Mouse (Mus musculus) heart, postnatal 0 days (tissue): ENCODE results near the gene Aen. TPM values are rescaled to one million over a fixed set of nuclear protein-coding genes. Genes with fewer than 3 reads are reported as not detected.

ENCODE experiments used
- ATAC-seq: fragments of 200-750 bp; cut with Nextera tagmentation; 2 replicates; pipeline ENCODE4 v1.8.0; 2017; ENCODE audit warnings: low read depth, moderate number of reproducible peaks, moderate library complexity; ENCODE audit not compliant: insufficient read depth
- DNase-seq: peaks from one replicate; pipeline ENCODE4 v3.0.0-alpha.2; 2016; ENCODE audit warnings: low spot score
- H3K27ac ChIP-seq: fragments of 300-500 bp; sonication (generic); 2 replicates; pipeline ENCODE4 v1.5.1; 2014; ENCODE audit warnings: low read depth, mild to moderate bottlenecking
- H3K27me3 ChIP-seq: fragments of 300-500 bp; sonication (generic); 2 replicates; pipeline ENCODE4 v1.6.1; 2014; ENCODE audit warnings: low read length, mixed read lengths; ENCODE audit not compliant: control insufficient read depth, insufficient read depth
- H3K36me3 ChIP-seq: fragments of 300-500 bp; sonication (generic); replicated peaks from 2 replicates; pipeline ENCODE4 v1.6.1; 2014; ENCODE audit warnings: low read length, mixed read lengths; ENCODE audit not compliant: control insufficient read depth, insufficient read depth
- H3K4me1 ChIP-seq: fragments of 300-500 bp; sonication (generic); 2 replicates; pipeline ENCODE4 v1.6.1; 2014; ENCODE audit warnings: antibody characterized with exemption; ENCODE audit not compliant: control insufficient read depth, insufficient read depth
- H3K4me2 ChIP-seq: fragments of 300-500 bp; sonication (generic); 2 replicates; pipeline ENCODE4 v1.6.1; 2014; ENCODE audit warnings: low read depth, mild to moderate bottlenecking, low read length, moderate library complexity
- H3K4me3 ChIP-seq: fragments of 300-500 bp; sonication (generic); 2 replicates; pipeline ENCODE4 v1.5.1; 2014; ENCODE audit warnings: low read depth, low read length
- H3K9ac ChIP-seq: fragments of 300-500 bp; sonication (generic); replicated peaks from 2 replicates; pipeline ENCODE4 v1.6.1; 2014; ENCODE audit warnings: low read depth, low read length, mixed read lengths
- H3K9me3 ChIP-seq: fragments of 300-500 bp; sonication (generic); replicated peaks from 2 replicates; pipeline ENCODE4 v1.6.1; 2016; ENCODE audit warnings: low read length; ENCODE audit not compliant: control insufficient read depth
- CTCF ChIP-seq: IDR thresholded peaks from 2 replicates; pipeline ENCODE4 v1.5.1; 2016; ENCODE audit warnings: antibody characterized with exemption, control low read depth, low read depth
- EP300 ChIP-seq: IDR thresholded peaks from 2 replicates; pipeline ENCODE4 v1.6.1; 2016; ENCODE audit warnings: antibody characterized with exemption, low read depth
- WGBS: fragments of 180-500 bp; shearing (Covaris S2); extraction: QIAGEN DNeasy Blood & Tissue Kit; methylation state at CpG from one replicate; pipeline ENCODE4 v1.1.7; 2014; 5-methylcytosine and 5-hydroxymethylcytosine counted together
- polyA plus RNA-seq: library from polyadenylated mRNA; unstranded; fragments of >200 nt; fragmentation: Nextera tagmentation; extraction: Ambion mirVana; gene quantifications from 2 replicates; pipeline ENCODE4 v1.2.1, GENCODE M21; 2015
- total RNA-seq: library from RNA; depleted of rRNA; stranded (reverse); fragments of >200 nt; gene quantifications from 2 replicates; pipeline ENCODE4 v1.2.3, GENCODE M21; 2014; ENCODE audit warnings: low replicate concordance; rRNA removed

Aen gene
- total RNA-seq (18.4 and 22.9 TPM in 2 replicates), polyA plus RNA-seq (28.7 and 31.3 TPM in 2 replicates)

GRCm38 (mm10) chr7:78895653-78896333, at the start of gene Aen:
TSS of gene Aen (plus strand) at chr7:78895854.
- peak within 1 kb of the TSS; percentile 86 for H3K9ac ChIP-seq
- H3K4me2 ChIP-seq, result peak within 1 kb of the TSS; percentile 88
- H3K27me3 ChIP-seq, result no peaks in the 10 kb centered on the region
- no peak for TF ChIP-seq CTCF
- no peak for TF ChIP-seq EP300
- H3K36me3 ChIP-seq, result no peaks in the 10 kb centered on the region
- H3K4me3 ChIP-seq, result peak within 1 kb of the TSS; percentile 97
- peak within 1 kb of the TSS; percentile 61; the same call in 1 of the 2 replicates for H3K27ac ChIP-seq
- 3% methylated on average over 53 of the region's 53 CpGs for WGBS
- ATAC-seq, result peak; percentile 99
- DNase-seq, result peak; percentile 97
- no peaks in the 10 kb centered on the region for H3K9me3 ChIP-seq
- peaks cover 9% of the 10 kb centered on the region for H3K4me1 ChIP-seq

DNA sequence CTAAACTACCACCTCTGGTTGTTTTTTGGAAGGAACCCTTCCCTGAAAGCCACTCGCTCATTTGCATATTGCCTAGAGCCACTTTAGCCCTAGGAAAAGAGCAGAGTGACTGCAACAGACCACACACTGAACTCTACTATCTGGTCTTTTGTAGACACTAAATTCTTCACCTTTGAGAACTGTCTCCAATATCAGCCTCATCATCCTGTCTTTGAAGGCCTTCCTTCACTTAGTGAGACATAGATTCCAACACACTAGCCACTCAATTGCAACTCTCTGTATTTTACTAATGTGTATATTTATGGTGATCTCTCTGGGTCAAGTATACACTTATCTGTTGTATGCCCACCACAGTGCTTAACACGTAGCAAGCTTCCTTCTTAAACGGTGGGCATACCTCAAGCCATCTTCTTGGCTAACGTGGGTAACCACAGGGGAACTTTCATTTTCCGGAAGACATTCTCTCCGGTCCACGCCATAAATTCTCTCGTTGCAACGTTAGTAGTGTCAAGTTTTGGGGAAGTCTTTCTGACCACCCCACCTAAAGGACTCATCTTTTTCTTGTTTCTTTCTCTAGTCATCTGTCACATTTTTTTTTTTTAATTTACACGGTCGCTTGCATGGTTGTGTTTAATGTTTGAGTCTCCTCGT, 49.5 kb upstream of the Aen start:
- DNase-seq (no peak), ATAC-seq (no peak)
- H3K27me3 ChIP-seq, result no peaks in the 10 kb centered on the region
- peak overlapping the region; percentile 69; the same call in 1 of the 2 replicates for H3K27ac ChIP-seq
- peak overlapping the region; percentile 81 for H3K4me2 ChIP-seq
- TF ChIP-seq EP300 (no peak), CTCF (no peak)
- 39% methylated on average over 12 of the region's 12 CpGs for WGBS
- H3K4me3 ChIP-seq, result peak overlapping the region; percentile 97
- peaks cover 13% of the 10 kb centered on the region for H3K4me1 ChIP-seq
- peak overlapping the region; percentile 84 for H3K9ac ChIP-seq
- no peaks in the 10 kb centered on the region for H3K9me3 ChIP-seq
- H3K36me3 ChIP-seq, result peaks cover 23% of the 10 kb centered on the region

GRCm38 (mm10) chr7:78846737-78847434, 48.8 kb upstream of the Aen start, which contains the start of gene Det1:
TSS of gene Det1 (minus strand) at chr7:78847263.
- WGBS, result under 1% methylated on average over 54 of the region's 54 CpGs
- peak; percentile 91 for ATAC-seq
- H3K9me3 ChIP-seq, result no peaks in the 10 kb centered on the region
- H3K27me3 ChIP-seq, result no peaks in the 10 kb centered on the region
- peak within 1 kb of the TSS; percentile 69 for H3K27ac ChIP-seq
- H3K4me3 ChIP-seq, result peak within 1 kb of the TSS; percentile 97
- peaks cover 22% of the 10 kb centered on the region for H3K36me3 ChIP-seq
- H3K4me2 ChIP-seq, result peak within 1 kb of the TSS; percentile 81
- no peak for TF ChIP-seq EP300
- peak; percentile 91 for TF ChIP-seq CTCF
- H3K4me1 ChIP-seq, result peaks cover 11% of the 10 kb centered on the region
- H3K9ac ChIP-seq, result peak within 1 kb of the TSS; percentile 84
- peak; percentile 89 for DNase-seq

GRCm38 (mm10) chr7:78854051-78854450, 41.6 kb upstream of the Aen start:
- no peak for ATAC-seq

DNA sequence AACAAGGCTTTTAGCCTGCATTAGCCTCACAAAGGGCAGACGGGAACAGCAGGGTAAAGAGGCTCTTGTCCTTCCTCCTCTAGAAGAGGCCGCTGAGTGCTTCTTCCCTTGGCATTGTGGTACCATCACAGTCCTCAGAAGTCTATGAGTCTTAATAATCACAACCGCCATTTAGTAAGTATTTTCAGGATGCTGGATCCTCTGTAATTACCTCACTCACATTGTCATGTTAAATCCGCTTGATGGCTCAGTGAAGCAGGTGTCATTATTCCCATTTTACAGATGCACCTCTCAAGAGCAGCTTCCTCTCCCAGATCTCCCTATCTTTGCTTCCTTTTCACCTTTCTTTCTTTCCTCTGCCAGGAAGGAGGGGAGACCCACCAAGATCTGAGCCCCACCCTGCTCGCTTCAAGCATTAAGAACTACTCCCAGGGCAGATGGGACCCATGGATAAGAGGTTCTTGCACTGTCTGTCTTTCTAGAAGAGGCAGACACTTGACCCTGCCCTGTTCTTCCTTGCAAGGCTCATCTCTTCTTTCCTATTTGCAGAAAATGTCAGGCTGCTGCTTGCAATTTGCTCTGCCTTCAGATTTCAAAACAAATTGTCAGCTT, 40.5 kb upstream of the Aen start:
- DNase-seq (no peak), ATAC-seq (no peak)
- Histone ChIP-seq H3K9me3 (no peaks in the 10 kb centered on the region), H3K4me3 (no peak overlapping the region), H3K4me2 (no peak overlapping the region), H3K27me3 (0 out of 2 replicates have a peak, but pooled peaks cover 3% of the 10 kb centered on the region), H3K4me1 (no peaks in the 10 kb centered on the region), H3K36me3 (no peaks in the 10 kb centered on the region), H3K27ac (no peak overlapping the region), H3K9ac (no peak overlapping the region)
- TF ChIP-seq CTCF (no peak), EP300 (no peak)
- WGBS, result 48% methylated on average over 5 of the region's 5 CpGs

More at GRCm38 (mm10) chr7:78854051-78854450, 41.6 kb upstream of the Aen start:
- Histone ChIP-seq H3K9me3 (no peaks in the 10 kb centered on the region), H3K36me3 (no peaks in the 10 kb centered on the region), H3K27ac (no peak overlapping the region), H3K4me3 (no peak overlapping the region), H3K9ac (no peak overlapping the region), H3K4me1 (no peaks in the 10 kb centered on the region), H3K4me2 (no peak overlapping the region), H3K27me3 (0 out of 2 replicates have a peak, but pooled peaks cover 3% of the 10 kb centered on the region)
- TF ChIP-seq EP300 (no peak), CTCF (no peak)
- DNase-seq, result no peak
- WGBS, result 50% methylated on average over 4 of the region's 4 CpGs
